Mouse (Mus musculus) heart, embryonic 13.5 days (tissue): ENCODE data around the gene Rad51b. TPM values are rescaled to one million over a fixed set of nuclear protein-coding genes. Genes with fewer than 3 reads are reported as not detected.
A peak's percentile ranks its signal among the peaks of the same experiment; 100 is the strongest.

ENCODE experiments used
- ATAC-seq: fragments of 200-750 bp; cut with Nextera tagmentation; 2 replicates; pipeline ENCODE4 v1.8.0; 2017; ENCODE audit warnings: moderate TSS enrichment; ENCODE audit not compliant: insufficient number of reproducible peaks, low FRiP score, low TSS enrichment; ENCODE audit errors: extremely low read depth
- H3K27ac ChIP-seq: fragments of 300-500 bp; sonication (generic); replicated peaks from 2 replicates; pipeline ENCODE4 v1.5.1; 2015; ENCODE audit warnings: moderate library complexity, mild to moderate bottlenecking, inconsistent platforms
- H3K27me3 ChIP-seq: fragments of 300-500 bp; sonication (generic); replicated peaks from 2 replicates; pipeline ENCODE4 v1.6.1; 2015; ENCODE audit warnings: mild to moderate bottlenecking, inconsistent platforms
- H3K36me3 ChIP-seq: fragments of 300-500 bp; sonication (generic); 2 replicates; pipeline ENCODE4 v1.6.1; 2015; ENCODE audit warnings: mild to moderate bottlenecking, inconsistent platforms
- H3K4me1 ChIP-seq: fragments of 300-500 bp; sonication (generic); 2 replicates; pipeline ENCODE4 v1.6.1; 2015; ENCODE audit warnings: inconsistent platforms
- H3K4me2 ChIP-seq: fragments of 300-500 bp; sonication (generic); 2 replicates; pipeline ENCODE4 v1.6.1; 2015; ENCODE audit warnings: inconsistent platforms, mild to moderate bottlenecking, moderate library complexity
- H3K4me3 ChIP-seq: fragments of 300-500 bp; sonication (generic); 2 replicates; pipeline ENCODE4 v1.5.1; 2015; ENCODE audit warnings: moderate library complexity, mild to moderate bottlenecking, inconsistent platforms
- H3K9ac ChIP-seq: fragments of 300-500 bp; sonication (generic); 2 replicates; pipeline ENCODE4 v1.6.1; 2015; ENCODE audit warnings: inconsistent platforms, mild to moderate bottlenecking, moderate library complexity
- H3K9me3 ChIP-seq: fragments of 300-500 bp; sonication (generic); 2 replicates; pipeline ENCODE4 v1.6.1; 2016; ENCODE audit warnings: inconsistent platforms
- WGBS: fragments of 180-500 bp; shearing (Covaris S2); methylation state at CpG from one replicate; pipeline ENCODE4 v1.1.7; 2015; ENCODE audit warnings: mixed read lengths; 5-methylcytosine and 5-hydroxymethylcytosine counted together
- polyA plus RNA-seq: library from polyadenylated mRNA; unstranded; fragments of >200 nt; fragmentation: Nextera tagmentation; extraction: Ambion mirVana; gene quantifications from 2 replicates; pipeline ENCODE4 v1.2.1, GENCODE M21; 2015

Rad51b gene
- polyA plus RNA-seq, 1 experiment from 2014 or later: 4.8 TPM

- H3K27me3 ChIP-seq: no peaks in the 10 kb centered on the region
- whole genome bisulfite sequencing: 56% methylated on average over 3 of the region's 3 CpGs
- no peak overlapping the region for H3K27ac ChIP-seq
- no peak for ATAC-seq
- no peaks in the 10 kb centered on the region for H3K9me3 ChIP-seq
- H3K4me3 ChIP-seq: no peak overlapping the region
- H3K4me1 ChIP-seq: no peaks in the 10 kb centered on the region
- H3K36me3 ChIP-seq: no peaks in the 10 kb centered on the region
- H3K4me2 ChIP-seq: no peak overlapping the region
- H3K9ac ChIP-seq: no peak overlapping the region
Observed at GRCm38 (mm10) chr12:79463371-79463770, 166.3 kb downstream of the Rad51b start.

GRCm38 (mm10) chr12:79470113-79470512 lies 173.0 kb downstream of the Rad51b start:
- no peak overlapping the region for H3K4me2 ChIP-seq

GRCm38 (mm10) chr12:79471868-79472267 lies 174.8 kb downstream of the Rad51b start:
- ATAC-seq: no peak
- 52% methylated on average over 2 of the region's 2 CpGs for WGBS
- no peak overlapping the region for H3K4me3 ChIP-seq
- H3K4me1 ChIP-seq: peaks cover 17% of the 10 kb centered on the region
- no peaks in the 10 kb centered on the region for H3K9me3 ChIP-seq
- no peaks in the 10 kb centered on the region for H3K36me3 ChIP-seq
- no peak overlapping the region for H3K9ac ChIP-seq
- no peaks in the 10 kb centered on the region for H3K27me3 ChIP-seq
- H3K27ac ChIP-seq: peak overlapping the region; percentile 65
- no peak overlapping the region for H3K4me2 ChIP-seq

More at GRCm38 (mm10) chr12:79470113-79470512, 173.0 kb downstream of the Rad51b start:
- H3K4me3 ChIP-seq: no peak overlapping the region
- H3K4me1 ChIP-seq: peaks cover 10% of the 10 kb centered on the region
- H3K27ac ChIP-seq: no peak overlapping the region
- no peak overlapping the region for H3K9ac ChIP-seq
- no peak for ATAC-seq
- no peaks in the 10 kb centered on the region for H3K27me3 ChIP-seq
- no peaks in the 10 kb centered on the region for H3K9me3 ChIP-seq
- H3K36me3 ChIP-seq: no peaks in the 10 kb centered on the region

GRCm38 (mm10) chr12:79476413-79477046 lies 179.4 kb downstream of the Rad51b start:
- H3K36me3 ChIP-seq: no peaks in the 10 kb centered on the region
- no peak for ATAC-seq
- peak overlapping the region; percentile 71 for H3K27ac ChIP-seq
- no peak overlapping the region for H3K9ac ChIP-seq
- peaks cover 37% of the 10 kb centered on the region for H3K4me1 ChIP-seq
- H3K27me3 ChIP-seq: no peaks in the 10 kb centered on the region
- 0 out of 2 replicates have a peak, but pooled peaks cover 2% of the 10 kb centered on the region for H3K9me3 ChIP-seq
- H3K4me3 ChIP-seq: no peak overlapping the region
- WGBS: 54% methylated on average over 6 of the region's 6 CpGs
- no peak overlapping the region for H3K4me2 ChIP-seq

GRCm38 (mm10) chr12:79478816-79479215 lies 181.7 kb downstream of the Rad51b start:
- Histone ChIP-seq H3K4me2 (no peak overlapping the region), H3K27ac (peak overlapping the region; percentile 48; the same call in 1 of the 2 replicates), H3K36me3 (no peaks in the 10 kb centered on the region), H3K9me3 (0 out of 2 replicates have a peak, but pooled peaks cover 2% of the 10 kb centered on the region), H3K4me1 (peaks cover 27% of the 10 kb centered on the region), H3K27me3 (no peaks in the 10 kb centered on the region), H3K4me3 (no peak overlapping the region), H3K9ac (no peak overlapping the region)
- 50% methylated on average over 5 of the region's 5 CpGs for WGBS
- no peak for ATAC-seq

- ATAC-seq: no peak
- Histone ChIP-seq H3K4me2 (no peak overlapping the region), H3K9ac (no peak overlapping the region), H3K36me3 (no peaks in the 10 kb centered on the region), H3K9me3 (no peaks in the 10 kb centered on the region; the same call in 1 of the 2 replicates), H3K4me1 (peaks cover 10% of the 10 kb centered on the region), H3K27ac (no peak overlapping the region), H3K27me3 (no peaks in the 10 kb centered on the region), H3K4me3 (no peak overlapping the region)
- WGBS: 69% methylated on average over 4 of the region's 4 CpGs
Observed at GRCm38 (mm10) chr12:79485501-79485900, 188.4 kb downstream of the Rad51b start.

GRCm38 (mm10) chr12:79488590-79489242 lies 191.6 kb downstream of the Rad51b start:
- Histone ChIP-seq H3K27ac (peak overlapping the region; percentile 74), H3K4me3 (no peak overlapping the region), H3K4me1 (peaks cover 10% of the 10 kb centered on the region), H3K4me2 (no peak overlapping the region), H3K36me3 (no peaks in the 10 kb centered on the region), H3K9ac (no peak overlapping the region), H3K27me3 (no peaks in the 10 kb centered on the region), H3K9me3 (no peaks in the 10 kb centered on the region; the same call in 1 of the 2 replicates)
- 68% methylated on average over 17 of the region's 17 CpGs for WGBS
- no peak for ATAC-seq

GRCm38 (mm10) chr12:79490626-79491025 lies 193.5 kb downstream of the Rad51b start:
- Histone ChIP-seq H3K9ac (no peak overlapping the region), H3K4me2 (no peak overlapping the region), H3K27ac (no peak overlapping the region), H3K4me1 (peaks cover 10% of the 10 kb centered on the region), H3K9me3 (no peaks in the 10 kb centered on the region; the same call in 1 of the 2 replicates), H3K27me3 (no peaks in the 10 kb centered on the region), H3K36me3 (no peaks in the 10 kb centered on the region), H3K4me3 (no peak overlapping the region)
- no peak for ATAC-seq
- 70% methylated on average over 5 of the region's 5 CpGs for WGBS

- no peak overlapping the region for H3K27ac ChIP-seq
- no peaks in the 10 kb centered on the region for H3K36me3 ChIP-seq
- ATAC-seq: no peak
- H3K9me3 ChIP-seq: no peaks in the 10 kb centered on the region; the same call in 1 of the 2 replicates
- no peaks in the 10 kb centered on the region for H3K27me3 ChIP-seq
- H3K9ac ChIP-seq: no peak overlapping the region
- H3K4me1 ChIP-seq: peaks cover 10% of the 10 kb centered on the region
- H3K4me3 ChIP-seq: no peak overlapping the region
- H3K4me2 ChIP-seq: no peak overlapping the region
- WGBS: 79% methylated on average over 4 of the region's 4 CpGs
Observed at GRCm38 (mm10) chr12:79492175-79492574, 195.1 kb downstream of the Rad51b start.

- Histone ChIP-seq H3K27ac (no peak overlapping the region), H3K9me3 (no peaks in the 10 kb centered on the region; the same call in 1 of the 2 replicates), H3K4me2 (no peak overlapping the region), H3K9ac (no peak overlapping the region), H3K4me3 (no peak overlapping the region), H3K4me1 (peaks cover 10% of the 10 kb centered on the region), H3K36me3 (no peaks in the 10 kb centered on the region), H3K27me3 (no peaks in the 10 kb centered on the region)
- 76% methylated on average over 4 of the region's 4 CpGs for WGBS
- ATAC-seq: no peak
Observed at GRCm38 (mm10) chr12:79492613-79493012, 195.5 kb downstream of the Rad51b start.

GRCm38 (mm10) chr12:79493481-79493880 lies 196.4 kb downstream of the Rad51b start:
- Histone ChIP-seq H3K4me1 (peaks cover 9% of the 10 kb centered on the region), H3K36me3 (no peaks in the 10 kb centered on the region), H3K4me2 (no peak overlapping the region), H3K9me3 (no peaks in the 10 kb centered on the region), H3K27me3 (no peaks in the 10 kb centered on the region), H3K4me3 (no peak overlapping the region), H3K9ac (no peak overlapping the region), H3K27ac (no peak overlapping the region)
- ATAC-seq: no peak
- WGBS: 55% methylated on average over 2 of the region's 2 CpGs

- no peak overlapping the region for H3K9ac ChIP-seq
- H3K27me3 ChIP-seq: no peaks in the 10 kb centered on the region
- H3K4me1 ChIP-seq: peaks cover 6% of the 10 kb centered on the region
- 84% methylated on average over 1 of the region's 1 CpGs for WGBS
- no peak for ATAC-seq
- no peak overlapping the region for H3K27ac ChIP-seq
- H3K9me3 ChIP-seq: no peaks in the 10 kb centered on the region
- H3K4me3 ChIP-seq: no peak overlapping the region
- H3K4me2 ChIP-seq: no peak overlapping the region
- H3K36me3 ChIP-seq: no peaks in the 10 kb centered on the region
Observed at GRCm38 (mm10) chr12:79498326-79498725, 201.2 kb downstream of the Rad51b start.
